Mouse (Mus musculus) spleen, adult 12 weeks (tissue): ENCODE data around the gene Rph3a.

Experiments used
- DNase-seq: peaks from one replicate; pipeline ENCODE4 v3.0.0; 2022; ENCODE audit warnings: low spot score

Rph3a gene

DNA sequence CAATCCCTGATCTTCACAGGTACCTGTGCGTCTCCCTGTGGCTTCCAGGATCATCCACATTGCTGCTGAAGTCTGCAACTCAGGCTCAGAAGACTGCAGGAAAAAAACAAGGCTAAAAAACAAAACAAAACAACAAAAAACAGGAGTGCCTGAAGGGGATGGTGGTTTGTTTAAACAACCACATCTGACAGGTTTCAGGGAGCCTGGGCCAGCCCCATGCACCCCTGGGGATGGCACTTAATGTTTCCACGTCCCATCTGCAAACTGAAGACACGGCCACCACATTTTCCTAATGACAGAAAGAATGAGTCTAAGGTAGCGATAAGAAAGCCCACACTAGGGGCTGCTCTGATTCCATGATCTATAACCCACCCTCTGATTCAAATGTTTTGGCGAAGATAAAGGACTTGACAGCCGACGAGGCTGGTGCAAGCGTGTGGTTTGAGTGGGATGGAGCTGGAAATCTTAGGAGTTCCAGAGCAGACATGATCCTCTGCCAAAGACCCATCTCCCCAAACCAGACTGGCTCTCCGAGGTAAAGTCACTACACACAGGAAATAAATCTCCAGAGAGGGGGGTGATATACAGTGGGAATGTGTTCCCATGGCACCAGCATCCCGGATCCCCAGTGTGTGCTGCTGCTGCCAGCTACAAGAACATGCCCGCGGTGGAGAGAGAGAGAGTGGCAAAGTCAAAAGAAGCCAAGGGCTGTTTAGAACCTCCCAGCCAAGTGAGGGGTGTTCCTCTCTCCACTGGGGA, at the start of gene Rph3a:
Rph3a (minus strand) TSS at position 282 of the 759 bp plus-strand sequence.
- DNase-seq = no peak

DNA sequence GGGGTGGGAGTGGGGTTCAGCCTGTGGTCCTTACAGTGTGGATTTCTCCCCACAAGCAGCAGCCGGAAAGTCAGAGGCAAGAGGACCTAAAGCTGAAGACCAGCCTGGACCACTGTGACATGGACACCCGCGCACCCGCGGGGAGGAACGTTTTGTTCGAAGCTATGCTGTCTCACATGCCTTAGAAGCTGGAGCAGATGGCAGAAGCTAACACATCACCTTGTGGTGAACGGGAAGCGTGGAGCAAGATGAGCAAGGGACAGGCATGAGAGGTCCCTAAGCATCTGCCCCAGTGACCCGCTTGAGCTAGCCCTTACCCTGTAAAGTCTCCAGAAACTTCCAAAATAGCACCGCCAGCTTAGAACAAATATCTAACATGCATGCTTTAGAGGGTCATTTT, 48.4 kb upstream of the Rph3a start:
- no peak for DNase-seq

GRCm38 (mm10) chr5:121053886-121054285, 44.0 kb upstream of the Rph3a start:
- no peak for DNase-seq

DNA sequence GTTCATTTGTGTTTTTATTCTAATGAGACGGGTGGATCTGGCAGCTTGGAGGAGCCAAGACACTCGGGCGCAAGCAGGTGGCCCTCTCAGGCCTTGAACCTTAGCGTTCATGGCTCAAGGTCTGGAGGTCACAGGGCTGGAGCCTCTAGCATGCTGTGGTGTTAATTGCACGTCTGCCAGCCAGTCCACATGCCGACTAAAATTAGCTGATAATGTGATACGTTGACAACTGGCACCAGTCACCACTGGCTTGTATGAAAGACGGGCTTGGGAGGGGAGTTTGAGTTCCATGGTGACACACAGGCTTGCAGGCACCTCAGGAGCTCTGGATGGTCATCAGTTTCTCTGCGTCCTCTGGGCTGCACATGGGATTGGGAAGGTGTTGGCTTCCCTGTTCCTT, 31.9 kb upstream of the Rph3a start:
- no peak for DNase-seq

DNA sequence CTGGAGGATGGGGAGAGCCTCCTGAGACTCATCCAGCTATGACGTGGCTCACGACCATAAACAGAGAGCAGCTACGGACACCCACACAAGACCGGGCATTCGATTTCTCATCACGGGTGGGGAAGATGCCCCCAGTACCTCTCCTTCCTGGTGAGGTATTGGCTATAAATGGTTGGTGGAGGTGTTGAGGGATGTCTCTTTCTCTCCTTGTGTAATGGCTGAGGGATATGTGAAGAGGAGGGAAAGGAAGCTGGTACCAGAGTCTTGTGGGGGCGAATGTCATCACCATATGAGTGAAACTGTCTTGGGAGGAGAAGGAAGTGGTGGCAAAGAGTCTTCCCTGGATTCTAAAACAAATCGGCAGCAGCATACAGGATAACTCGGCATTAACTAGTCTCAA, 29.6 kb upstream of the Rph3a start:
- DNase-seq = no peak

DNA sequence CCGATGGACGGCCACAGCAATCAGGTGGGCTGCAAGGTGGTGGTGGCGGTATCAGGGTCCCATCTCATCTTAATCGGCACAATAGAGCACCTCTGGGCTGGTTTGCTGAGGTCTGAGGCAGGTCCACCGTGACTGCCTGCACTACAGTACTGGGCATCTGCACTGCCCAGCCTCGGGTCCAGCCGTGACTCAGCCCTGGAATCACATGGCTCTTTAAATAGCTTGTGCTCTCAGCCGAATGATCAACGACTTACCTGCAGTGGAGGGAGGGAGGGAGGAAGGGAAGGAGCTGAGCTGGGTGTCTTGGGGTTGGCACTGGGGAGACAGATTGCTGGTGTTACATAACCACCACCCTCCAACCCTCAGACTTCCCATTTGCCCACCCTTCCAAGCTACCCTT, 20.3 kb upstream of the Rph3a start:
- DNase-seq = no peak

- no peak for DNase-seq
Measured at GRCm38 (mm10) chr5:121019505-121019904, 9.6 kb upstream of the Rph3a start.

DNA sequence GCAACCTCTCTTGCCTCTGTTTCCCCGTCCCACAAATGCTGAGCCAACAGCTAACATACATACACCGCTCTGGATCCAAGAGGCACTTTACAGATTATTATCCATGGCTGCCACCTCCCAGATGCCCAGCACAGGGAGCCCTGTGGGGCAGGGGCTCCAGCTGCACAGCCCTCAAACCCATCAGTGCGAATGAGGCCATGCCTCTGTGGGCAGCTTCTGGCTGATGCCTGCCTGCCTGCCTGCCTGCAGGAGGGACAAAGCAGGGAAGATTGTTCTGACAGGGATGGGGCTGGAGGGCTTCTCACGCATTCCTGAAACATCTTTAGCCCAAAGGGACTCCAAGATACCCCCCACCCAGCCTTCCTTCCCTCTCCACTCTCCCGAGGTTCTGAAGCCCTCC, 7.8 kb upstream of the Rph3a start:
- DNase-seq = no peak

GRCm38 (mm10) chr5:121016405-121016804, 6.5 kb upstream of the Rph3a start:
- DNase-seq = no peak

DNA sequence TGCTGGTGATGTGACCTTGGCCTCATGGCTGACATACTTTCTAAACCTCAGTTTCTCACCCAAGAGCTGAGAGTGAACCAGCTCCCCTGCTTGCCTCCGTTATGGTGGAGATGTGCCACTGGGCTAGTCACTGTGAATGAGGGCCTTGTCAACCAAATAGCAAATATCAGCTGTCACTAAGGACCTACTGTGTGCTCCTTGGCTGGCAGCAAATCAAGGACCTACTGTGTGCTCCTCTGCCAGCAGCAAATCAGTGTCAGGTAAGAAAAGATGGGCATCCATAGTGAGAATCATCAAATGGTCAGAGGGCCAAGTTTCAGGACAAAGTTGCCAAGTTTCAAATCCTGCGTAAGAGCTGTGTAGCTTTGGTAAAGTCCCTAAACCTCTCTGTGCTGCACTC, 4.6 kb upstream of the Rph3a start:
- no peak for DNase-seq

DNA sequence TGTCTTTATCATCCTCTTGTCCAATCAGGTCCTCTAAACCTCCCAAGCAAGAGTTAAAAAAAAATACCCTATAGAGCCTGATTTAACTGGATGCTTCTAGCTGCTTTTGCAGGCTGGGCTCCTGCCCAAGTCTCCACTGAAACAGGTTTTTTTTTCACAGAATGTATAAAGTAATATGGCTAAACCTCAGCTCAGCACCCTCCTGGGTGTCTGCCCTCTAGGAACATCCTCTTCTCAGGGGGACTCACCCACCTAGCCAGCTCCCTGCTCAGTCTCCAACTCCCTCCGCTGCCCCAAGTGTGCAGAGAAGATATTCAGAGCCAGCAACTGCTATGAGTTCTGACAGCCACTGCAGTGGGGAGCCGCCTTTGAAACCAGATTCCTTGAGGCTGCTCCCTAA, 2.1 kb upstream of the Rph3a start:
- no peak for DNase-seq

DNA sequence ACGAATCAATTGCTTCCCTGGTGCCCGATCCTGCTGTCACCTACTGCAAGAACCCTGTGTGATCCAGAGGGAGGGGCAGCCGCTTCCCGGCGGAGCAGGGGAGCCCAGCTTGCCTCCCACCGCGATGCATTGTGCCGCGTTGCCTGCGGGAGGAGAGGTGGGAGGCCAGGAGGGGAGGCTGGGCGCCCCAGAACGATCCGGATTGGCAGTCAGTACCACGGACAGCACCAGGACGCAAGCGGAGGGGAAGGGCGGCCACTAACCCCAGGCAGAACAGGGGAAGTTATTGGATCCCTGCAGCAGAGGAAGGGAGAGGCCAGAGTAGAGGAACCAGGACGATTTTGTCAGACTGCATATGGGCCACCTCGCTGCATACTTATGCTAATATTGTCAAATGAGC, 486 bp downstream of the Rph3a start:
- DNase-seq = no peak

DNA sequence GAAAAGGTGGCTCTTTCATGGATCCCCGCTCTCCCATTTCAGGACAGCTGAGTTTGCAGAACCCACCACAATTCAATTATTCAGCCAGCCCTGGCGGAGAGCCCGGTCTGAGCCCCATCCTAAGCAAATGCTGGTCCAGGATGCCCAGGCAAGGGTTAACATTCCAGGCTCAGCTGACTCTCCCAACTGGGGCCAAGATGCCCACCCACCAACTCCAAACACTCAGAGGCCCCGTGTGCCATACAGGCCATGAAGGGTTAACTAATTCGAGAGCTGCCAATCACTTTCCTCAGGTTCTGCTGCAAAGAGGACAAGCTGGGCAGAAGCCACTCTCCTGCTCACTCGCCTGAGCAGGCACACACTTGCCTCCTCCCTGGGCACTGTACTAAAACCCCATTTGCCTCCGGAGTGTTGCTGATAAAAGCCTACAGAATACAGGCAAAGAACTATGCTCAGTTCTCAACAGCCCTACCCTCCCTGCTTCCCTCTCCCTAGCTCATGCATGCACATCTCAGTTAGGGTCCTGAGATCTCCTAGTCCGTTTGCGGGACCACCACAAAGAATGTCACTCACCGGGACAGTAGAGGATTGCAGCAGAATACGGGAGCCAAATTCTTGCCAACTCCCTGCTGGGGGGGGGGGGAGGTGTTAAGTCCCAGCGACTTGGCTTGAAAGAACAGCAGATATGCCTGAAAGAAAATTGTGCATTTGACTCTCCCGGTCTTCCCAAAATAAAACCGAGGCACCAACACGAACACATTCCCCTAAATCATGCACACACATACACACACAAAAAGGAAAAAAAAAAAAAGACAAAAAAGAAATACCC, 1.3 kb downstream of the Rph3a start:
- DNase-seq = no peak

DNA sequence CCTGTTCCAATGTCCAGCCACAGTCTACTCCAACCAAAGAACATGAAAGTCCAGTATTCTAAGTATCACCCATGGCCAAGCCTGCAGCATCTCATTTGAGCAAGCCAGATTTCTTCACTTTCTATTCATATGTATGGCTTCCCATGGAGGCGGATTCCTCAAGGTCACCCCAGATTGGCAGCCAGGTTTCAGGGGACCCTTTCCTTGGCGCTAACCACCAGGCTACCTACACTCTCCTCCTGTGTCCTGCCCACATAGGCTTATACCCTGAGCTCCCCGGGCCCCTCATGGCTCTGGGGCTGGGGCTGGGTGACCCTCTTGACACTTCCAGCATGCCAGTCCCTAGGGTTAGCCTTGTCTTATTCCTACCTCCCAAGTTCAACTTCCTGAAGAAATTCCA, 2.3 kb downstream of the Rph3a start:
- no peak for DNase-seq

DNA sequence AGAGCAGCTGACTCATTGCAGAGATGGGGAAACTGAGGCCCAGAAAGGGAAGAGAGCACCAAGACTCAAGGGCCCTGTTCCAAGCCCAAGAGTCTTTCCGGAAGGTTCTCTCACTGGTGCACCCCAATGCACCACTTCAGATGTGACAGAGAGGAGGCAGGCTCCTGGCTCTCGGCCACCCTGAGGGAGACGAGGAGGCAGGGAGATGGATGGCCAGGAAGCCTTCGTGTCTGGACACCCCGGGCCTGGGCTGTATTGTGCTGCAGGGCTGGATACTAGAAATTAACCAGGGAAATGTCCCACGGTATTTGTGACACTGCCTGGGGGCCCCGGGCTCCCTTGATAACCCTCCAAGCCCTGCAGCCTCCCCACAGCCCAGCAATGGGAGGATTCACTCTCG, 2.8 kb downstream of the Rph3a start:
- DNase-seq = no peak

- DNase-seq = no peak
Measured at GRCm38 (mm10) chr5:121006176-121006575, 3.7 kb downstream of the Rph3a start.

DNA sequence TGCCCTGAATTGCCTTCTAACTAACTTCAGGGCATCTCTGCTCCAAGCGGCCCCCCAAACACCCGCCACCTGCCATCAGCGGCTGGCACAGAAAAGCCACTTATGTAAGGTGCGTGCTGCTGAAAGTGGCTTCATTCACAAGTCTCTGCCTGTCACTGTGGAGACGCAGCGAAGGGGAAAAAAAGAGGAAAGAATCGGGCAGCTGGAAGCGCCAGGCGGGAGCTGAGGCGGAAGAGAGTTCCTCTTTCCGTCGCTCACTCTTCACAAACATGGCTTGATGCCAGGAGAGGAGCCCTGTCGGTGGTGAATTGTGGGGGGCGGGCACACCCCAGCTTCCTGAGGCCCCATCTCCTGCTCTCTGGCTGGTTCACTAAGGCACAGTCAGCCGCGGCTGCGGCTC, 6.1 kb downstream of the Rph3a start:
- DNase-seq = no peak

DNA sequence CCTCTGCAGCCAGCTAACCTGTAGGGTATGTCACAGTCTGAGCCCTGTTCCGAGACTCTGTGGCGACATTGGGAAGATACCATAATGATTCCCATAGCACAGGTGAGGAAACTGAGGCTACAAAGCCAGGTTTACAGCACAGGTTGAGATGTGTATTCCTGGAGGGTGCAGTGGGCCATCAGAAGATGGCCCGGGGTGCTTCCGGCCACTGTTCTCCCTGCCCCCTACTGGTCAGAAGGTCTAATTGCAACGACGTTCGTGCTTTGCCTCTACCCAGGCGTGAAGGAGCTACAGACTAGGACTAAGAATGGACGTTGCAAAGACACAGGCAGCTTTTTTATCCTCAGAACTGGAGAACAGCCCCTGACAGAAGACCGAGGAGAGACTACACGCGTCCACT, 10.3 kb downstream of the Rph3a start:
- no peak for DNase-seq

- DNase-seq = no peak
Measured at GRCm38 (mm10) chr5:120988373-120988772, 21.5 kb downstream of the Rph3a start.

GRCm38 (mm10) chr5:120983029-120983428, 26.9 kb downstream of the Rph3a start:
- DNase-seq = no peak

GRCm38 (mm10) chr5:120981211-120981610, 28.7 kb downstream of the Rph3a start:
- DNase-seq = no peak

DNA sequence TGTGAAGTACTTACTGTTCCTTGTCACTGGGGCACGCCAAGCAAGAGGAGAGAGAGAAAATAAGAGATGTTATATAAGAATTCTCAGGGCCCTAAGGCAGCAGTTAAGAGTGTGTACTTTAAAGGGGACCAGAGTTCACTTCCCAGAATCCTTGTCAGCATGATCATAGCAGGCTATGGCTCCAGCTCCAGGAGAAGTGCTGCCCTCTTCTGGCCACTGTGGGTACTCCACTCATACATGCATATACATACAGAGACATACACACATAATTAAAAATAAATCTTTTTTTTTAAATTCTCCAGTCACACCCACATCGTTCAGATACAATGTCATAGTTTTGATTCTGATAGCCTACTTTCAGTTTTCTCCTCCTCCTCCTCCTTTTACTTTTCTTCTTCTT, 29.8 kb downstream of the Rph3a start:
- DNase-seq = no peak

DNA sequence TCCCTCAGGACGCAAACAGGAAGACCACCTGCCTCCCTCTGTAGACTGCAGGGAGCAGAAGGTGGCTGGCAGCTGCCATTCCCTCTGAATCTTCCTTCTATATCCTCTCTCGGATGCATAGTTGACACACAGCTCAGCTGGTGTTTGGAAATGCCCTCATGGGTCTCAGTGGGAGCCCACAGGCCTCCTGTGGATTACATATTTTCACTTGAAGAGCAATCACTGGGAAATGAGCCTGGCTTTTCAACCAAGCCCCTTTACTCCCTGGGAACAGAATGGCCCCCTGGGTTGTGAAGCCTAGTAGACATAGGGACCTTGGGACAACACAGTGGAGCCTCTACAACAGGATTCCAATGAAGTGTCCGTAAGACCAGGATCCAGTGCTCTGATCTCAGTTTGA, 33.8 kb downstream of the Rph3a start:
- DNase-seq = no peak

DNA sequence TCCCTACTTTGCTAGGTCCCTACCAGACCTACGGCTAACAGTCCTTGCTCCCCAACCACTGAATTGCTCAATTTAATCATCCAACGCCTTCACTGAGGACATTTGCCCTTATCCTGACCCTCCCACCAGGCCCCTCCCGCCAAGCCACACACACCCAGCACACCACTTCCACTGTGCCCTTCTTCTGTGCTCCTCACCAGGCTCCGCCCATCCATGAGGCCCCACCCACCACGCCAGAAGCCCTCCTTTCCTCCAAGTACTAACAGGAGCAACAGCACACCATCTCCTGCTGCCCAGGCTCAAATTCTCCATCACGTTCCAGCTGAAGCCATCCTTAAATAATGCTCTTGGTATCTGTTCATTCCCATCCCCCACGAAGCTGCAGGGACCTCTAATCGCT, 35.4 kb downstream of the Rph3a start:
- DNase-seq = no peak
